Mouse (Mus musculus): ENCODE data around the gene Snrnp27. TPM values are rescaled to one million over a fixed set of nuclear protein-coding genes. Genes with fewer than 3 reads are reported as not detected.

Gene Snrnp27
- polyA plus RNA-seq, 1 experiment from 2014 or later: 109 TPM

DNA sequence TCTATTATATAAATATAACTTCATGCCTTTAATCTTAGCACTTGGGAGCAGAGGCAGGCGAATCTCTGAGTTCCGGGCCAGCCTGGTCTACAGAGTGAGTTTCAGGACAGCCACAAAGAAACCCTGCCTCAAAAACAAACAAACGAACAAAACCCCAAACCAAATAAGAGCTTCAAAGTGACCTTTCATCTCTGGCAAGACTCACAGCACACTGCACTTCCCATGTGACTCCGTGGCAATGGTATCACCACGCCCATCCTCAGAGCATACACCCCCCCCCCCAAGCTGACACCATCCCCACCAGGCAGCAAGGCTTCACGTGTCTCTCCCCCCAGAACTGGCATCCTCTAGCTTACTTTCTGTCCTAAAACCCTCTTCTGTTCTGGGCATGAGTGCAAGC lies 13.6 kb upstream of the Snrnp27 start:
- H3K27ac ChIP-seq (ENCODE audit: low read depth, low read length): no peak overlapping the region
- no peak overlapping the region for H3K4me2 ChIP-seq
- WGBS (ENCODE audit: insufficient replicate concordance): 78% methylated on average over 6 of the region's 6 CpGs
- H3K9ac ChIP-seq (ENCODE audit: low read depth, low read length): no peak overlapping the region
- no peaks in the 10 kb centered on the region for H3K27me3 ChIP-seq (ENCODE audit: control insufficient read depth, insufficient read depth, low read length)
- H3K36me3 ChIP-seq (ENCODE audit: control insufficient read depth, insufficient read depth, low read length): peaks cover 10% of the 10 kb centered on the region; the same call in 1 of the 2 replicates
- no peak for ATAC-seq (replicated peaks; ENCODE audit: insufficient number of reproducible peaks, low FRiP score, low TSS enrichment)
- no peaks in the 10 kb centered on the region for H3K9me3 ChIP-seq (replicated peaks; ENCODE audit: control insufficient read depth, low read length)
- H3K4me1 ChIP-seq (ENCODE audit: control insufficient read depth, insufficient read depth, low read length): no peaks in the 10 kb centered on the region
- no peak overlapping the region for H3K4me3 ChIP-seq (ENCODE audit: low read depth, low read length)

DNA sequence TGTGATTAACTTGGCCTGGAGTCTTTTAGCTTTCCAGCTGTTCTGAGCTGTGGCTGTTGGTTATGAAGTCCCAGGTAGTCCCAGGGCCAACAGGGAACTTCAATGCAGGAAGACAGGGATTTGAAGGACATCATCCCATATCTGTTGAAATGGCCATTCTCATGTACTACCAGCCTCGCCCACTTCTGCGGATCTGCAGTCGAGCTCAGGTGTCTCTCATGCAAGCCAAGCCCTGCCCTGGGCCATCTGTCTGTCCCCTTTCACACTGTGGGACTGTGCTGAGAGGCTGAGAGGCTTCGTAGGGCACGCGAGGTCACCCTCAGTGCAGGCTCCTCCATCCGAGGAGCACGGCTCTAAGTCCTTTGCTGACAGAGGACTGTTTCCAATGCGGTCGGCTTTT lies 11.9 kb upstream of the Snrnp27 start:
- Histone ChIP-seq H3K9me3 (replicated peaks; ENCODE audit: control insufficient read depth, low read length) (no peaks in the 10 kb centered on the region), H3K27me3 (ENCODE audit: control insufficient read depth, insufficient read depth, low read length) (no peaks in the 10 kb centered on the region), H3K4me2 (no peak overlapping the region), H3K9ac (ENCODE audit: low read depth, low read length) (no peak overlapping the region), H3K4me1 (ENCODE audit: control insufficient read depth, insufficient read depth, low read length) (no peaks in the 10 kb centered on the region), H3K36me3 (ENCODE audit: control insufficient read depth, insufficient read depth, low read length) (peaks cover 3% of the 10 kb centered on the region; the same call in 1 of the 2 replicates), H3K27ac (ENCODE audit: low read depth, low read length) (no peak overlapping the region), H3K4me3 (ENCODE audit: low read depth, low read length) (no peak overlapping the region)
- WGBS (ENCODE audit: insufficient replicate concordance): 82% methylated on average over 10 of the region's 10 CpGs
- no peak for ATAC-seq (replicated peaks; ENCODE audit: insufficient number of reproducible peaks, low FRiP score, low TSS enrichment)

GRCm38 (mm10) chr6:86694465-86694864 lies 10.1 kb upstream of the Snrnp27 start:
- Histone ChIP-seq H3K36me3 (ENCODE audit: control insufficient read depth, insufficient read depth, low read length) (peaks cover 6% of the 10 kb centered on the region; the same call in 1 of the 2 replicates), H3K4me3 (ENCODE audit: low read depth, low read length) (no peak overlapping the region), H3K27ac (ENCODE audit: low read depth, low read length) (no peak overlapping the region), H3K4me1 (ENCODE audit: control insufficient read depth, insufficient read depth, low read length) (no peaks in the 10 kb centered on the region), H3K9ac (ENCODE audit: low read depth, low read length) (no peak overlapping the region), H3K27me3 (ENCODE audit: control insufficient read depth, insufficient read depth, low read length) (no peaks in the 10 kb centered on the region), H3K9me3 (replicated peaks; ENCODE audit: control insufficient read depth, low read length) (no peaks in the 10 kb centered on the region), H3K4me2 (no peak overlapping the region)
- ATAC-seq (replicated peaks; ENCODE audit: insufficient number of reproducible peaks, low FRiP score, low TSS enrichment): no peak

- no peak for ATAC-seq (replicated peaks; ENCODE audit: insufficient number of reproducible peaks, low FRiP score, low TSS enrichment)
- Histone ChIP-seq H3K4me1 (ENCODE audit: control insufficient read depth, insufficient read depth, low read length) (no peaks in the 10 kb centered on the region), H3K9me3 (replicated peaks; ENCODE audit: control insufficient read depth, low read length) (no peaks in the 10 kb centered on the region), H3K4me2 (no peak overlapping the region), H3K4me3 (ENCODE audit: low read depth, low read length) (no peak overlapping the region), H3K27me3 (ENCODE audit: control insufficient read depth, insufficient read depth, low read length) (no peaks in the 10 kb centered on the region), H3K9ac (ENCODE audit: low read depth, low read length) (no peak overlapping the region), H3K27ac (ENCODE audit: low read depth, low read length) (no peak overlapping the region), H3K36me3 (ENCODE audit: control insufficient read depth, insufficient read depth, low read length) (peaks cover 6% of the 10 kb centered on the region; the same call in 1 of the 2 replicates)
- 88% methylated on average over 3 of the region's 3 CpGs for WGBS (ENCODE audit: insufficient replicate concordance)
Measured at GRCm38 (mm10) chr6:86689671-86690070, 5.3 kb upstream of the Snrnp27 start.

DNA sequence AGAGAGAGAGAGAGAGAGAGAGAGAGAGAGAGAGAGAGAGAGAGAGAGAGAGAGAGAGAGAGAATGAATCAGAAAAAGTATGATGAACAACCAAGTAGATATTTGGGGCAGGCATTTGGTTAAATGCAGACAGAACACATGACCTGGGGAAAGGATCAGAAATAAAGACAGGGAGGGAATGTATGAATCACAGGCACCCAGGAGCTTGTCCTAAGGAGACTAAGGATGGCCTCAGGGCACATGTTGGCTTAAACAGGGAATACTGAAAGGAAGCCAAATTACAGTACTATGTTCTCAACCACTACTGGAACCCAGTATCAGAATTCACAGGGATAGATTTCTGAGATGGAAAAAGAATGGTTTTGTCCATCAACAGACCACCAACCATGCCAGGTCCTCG lies 2.6 kb upstream of the Snrnp27 start:
- H3K4me2 ChIP-seq: no peak overlapping the region
- 0 out of 2 replicates have a peak, but pooled peaks cover 3% of the 10 kb centered on the region for H3K4me1 ChIP-seq (ENCODE audit: control insufficient read depth, insufficient read depth, low read length)
- no peak for ATAC-seq (replicated peaks; ENCODE audit: insufficient number of reproducible peaks, low FRiP score, low TSS enrichment)
- no peak overlapping the region for H3K9ac ChIP-seq (ENCODE audit: low read depth, low read length)
- H3K27me3 ChIP-seq (ENCODE audit: control insufficient read depth, insufficient read depth, low read length): no peaks in the 10 kb centered on the region
- WGBS (ENCODE audit: insufficient replicate concordance): 70% methylated on average over 1 of the region's 1 CpGs
- no peak overlapping the region for H3K27ac ChIP-seq (ENCODE audit: low read depth, low read length)
- H3K36me3 ChIP-seq (ENCODE audit: control insufficient read depth, insufficient read depth, low read length): peaks cover 6% of the 10 kb centered on the region
- H3K9me3 ChIP-seq (replicated peaks; ENCODE audit: control insufficient read depth, low read length): no peaks in the 10 kb centered on the region
- no peak overlapping the region for H3K4me3 ChIP-seq (ENCODE audit: low read depth, low read length)

DNA sequence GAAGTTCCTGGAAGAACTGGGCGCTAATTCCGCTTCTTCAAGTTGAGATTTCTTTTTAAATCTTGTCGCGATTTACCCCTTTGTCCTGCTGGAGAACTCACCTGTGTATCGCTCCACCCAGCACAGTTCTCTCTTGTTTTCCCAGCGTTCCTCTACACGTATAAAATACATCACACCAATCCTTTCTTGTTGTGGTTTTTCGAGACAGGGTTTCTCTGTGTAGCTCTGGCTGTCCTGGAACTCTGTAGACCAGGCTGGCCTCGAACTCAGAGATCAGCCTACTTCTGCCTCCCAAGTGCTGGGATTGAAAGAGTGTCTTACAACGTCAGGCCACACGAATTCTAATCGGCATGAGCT lies 311 bp upstream of the Snrnp27 start:
- 33% methylated on average over 12 of the region's 12 CpGs for WGBS (ENCODE audit: insufficient replicate concordance)
- H3K27me3 ChIP-seq (ENCODE audit: control insufficient read depth, insufficient read depth, low read length): no peaks in the 10 kb centered on the region

GRCm38 (mm10) chr6:86681289-86681688 lies 3.0 kb downstream of the Snrnp27 start:
- ATAC-seq (replicated peaks; ENCODE audit: insufficient number of reproducible peaks, low FRiP score, low TSS enrichment): no peak
- Histone ChIP-seq H3K4me1 (ENCODE audit: control insufficient read depth, insufficient read depth, low read length) (0 out of 2 replicates have a peak, but pooled peaks cover 3% of the 10 kb centered on the region), H3K36me3 (ENCODE audit: control insufficient read depth, insufficient read depth, low read length) (peaks cover 29% of the 10 kb centered on the region), H3K27me3 (ENCODE audit: control insufficient read depth, insufficient read depth, low read length) (no peaks in the 10 kb centered on the region), H3K27ac (ENCODE audit: low read depth, low read length) (no peak overlapping the region), H3K9me3 (replicated peaks; ENCODE audit: control insufficient read depth, low read length) (no peaks in the 10 kb centered on the region), H3K4me3 (ENCODE audit: low read depth, low read length) (no peak overlapping the region), H3K4me2 (no peak overlapping the region), H3K9ac (ENCODE audit: low read depth, low read length) (no peak overlapping the region)
- 84% methylated on average over 3 of the region's 3 CpGs for WGBS (ENCODE audit: insufficient replicate concordance)

More for the DNA sequence above, 311 bp upstream of the Snrnp27 start:
- peak overlapping the region; percentile 84 for H3K4me3 ChIP-seq (ENCODE audit: low read depth, low read length)
- peak overlapping the region; percentile 92 for H3K9ac ChIP-seq (ENCODE audit: low read depth, low read length)
- peak overlapping the region; percentile 71 for H3K4me2 ChIP-seq
- no peaks in the 10 kb centered on the region for H3K9me3 ChIP-seq (replicated peaks; ENCODE audit: control insufficient read depth, low read length)
- 0 out of 2 replicates have a peak overlapping the region, but pooled peaks have one; percentile 29 for H3K27ac ChIP-seq (ENCODE audit: low read depth, low read length)
- H3K36me3 ChIP-seq (ENCODE audit: control insufficient read depth, insufficient read depth, low read length): peaks cover 17% of the 10 kb centered on the region
- ATAC-seq (replicated peaks; ENCODE audit: insufficient number of reproducible peaks, low FRiP score, low TSS enrichment): no peak
- H3K4me1 ChIP-seq (ENCODE audit: control insufficient read depth, insufficient read depth, low read length): 0 out of 2 replicates have a peak, but pooled peaks cover 3% of the 10 kb centered on the region

DNA sequence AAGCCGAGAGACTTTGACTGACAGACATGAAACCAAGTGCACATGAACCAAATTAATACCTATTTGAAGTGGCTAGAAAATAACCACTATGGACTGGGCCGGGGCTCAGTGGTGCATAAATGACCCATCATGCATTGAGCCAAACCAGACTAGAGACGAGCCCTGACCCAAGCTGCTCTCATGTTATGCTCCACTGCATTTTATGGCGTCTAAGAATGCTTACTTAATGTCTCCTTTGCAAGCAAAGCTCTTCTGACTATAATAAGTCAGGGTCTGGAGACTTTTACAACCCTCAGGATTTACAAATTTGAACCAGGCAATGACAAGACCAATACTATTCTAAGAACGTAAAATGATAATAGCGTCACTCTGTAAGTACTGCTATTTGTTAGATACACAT lies 6.0 kb downstream of the Snrnp27 start:
- H3K27me3 ChIP-seq (ENCODE audit: control insufficient read depth, insufficient read depth, low read length): no peaks in the 10 kb centered on the region
- H3K9ac ChIP-seq (ENCODE audit: low read depth, low read length): no peak overlapping the region
- no peaks in the 10 kb centered on the region for H3K4me1 ChIP-seq (ENCODE audit: control insufficient read depth, insufficient read depth, low read length)
- no peak overlapping the region for H3K4me2 ChIP-seq
- no peak overlapping the region for H3K27ac ChIP-seq (ENCODE audit: low read depth, low read length)
- WGBS (ENCODE audit: insufficient replicate concordance): 91% methylated on average over 6 of the region's 6 CpGs
- no peak for ATAC-seq (replicated peaks; ENCODE audit: insufficient number of reproducible peaks, low FRiP score, low TSS enrichment)
- H3K36me3 ChIP-seq (ENCODE audit: control insufficient read depth, insufficient read depth, low read length): peaks cover 38% of the 10 kb centered on the region
- no peaks in the 10 kb centered on the region for H3K9me3 ChIP-seq (replicated peaks; ENCODE audit: control insufficient read depth, low read length)
- H3K4me3 ChIP-seq (ENCODE audit: low read depth, low read length): no peak overlapping the region

DNA sequence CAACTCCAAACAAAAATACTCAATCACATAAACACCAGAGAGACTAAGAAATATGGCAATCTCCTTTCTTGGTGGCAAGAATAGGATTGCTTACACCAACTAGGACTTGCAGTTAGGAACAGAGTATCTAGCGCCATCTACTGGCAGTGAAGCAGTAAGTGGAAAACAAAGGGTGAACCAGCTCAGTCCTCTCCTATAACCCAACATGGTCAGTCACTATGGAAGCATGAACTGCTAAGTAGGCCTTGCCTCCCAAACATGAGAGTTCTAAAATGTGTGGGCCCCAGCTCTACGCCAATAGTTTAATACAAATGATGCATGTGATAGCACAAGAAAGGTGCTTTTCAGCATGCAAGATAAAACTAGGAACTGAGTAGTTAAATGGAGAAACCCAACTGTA lies 13.4 kb downstream of the Snrnp27 start:
- Histone ChIP-seq H3K9me3 (replicated peaks; ENCODE audit: control insufficient read depth, low read length) (no peaks in the 10 kb centered on the region), H3K27me3 (ENCODE audit: control insufficient read depth, insufficient read depth, low read length) (no peaks in the 10 kb centered on the region), H3K27ac (ENCODE audit: low read depth, low read length) (no peak overlapping the region), H3K4me2 (no peak overlapping the region), H3K4me1 (ENCODE audit: control insufficient read depth, insufficient read depth, low read length) (peaks cover 8% of the 10 kb centered on the region), H3K9ac (ENCODE audit: low read depth, low read length) (no peak overlapping the region), H3K4me3 (ENCODE audit: low read depth, low read length) (no peak overlapping the region), H3K36me3 (ENCODE audit: control insufficient read depth, insufficient read depth, low read length) (peaks cover 8% of the 10 kb centered on the region; the same call in 1 of the 2 replicates)
- WGBS (ENCODE audit: insufficient replicate concordance): 20% methylated on average over 2 of the region's 2 CpGs
- no peak for ATAC-seq (replicated peaks; ENCODE audit: insufficient number of reproducible peaks, low FRiP score, low TSS enrichment)

Data from heart, embryonic 11.5 days (tissue).